Mouse (Mus musculus) forebrain, embryonic 16.5 days (tissue): Measurements from ENCODE around the gene Gmnn. TPM values are rescaled to one million over a fixed set of nuclear protein-coding genes. Genes with fewer than 3 reads are reported as not detected.

Experiments
- ATAC-seq: fragments of 200-750 bp; cut with Nextera tagmentation; 2 replicates; pipeline ENCODE4 v1.8.0; 2017; ENCODE audit warnings: mild to moderate bottlenecking, moderate library complexity
- H3K27ac ChIP-seq: fragments of 300-500 bp; sonication (generic); 2 replicates; pipeline ENCODE4 v1.5.1; 2014; ENCODE audit warnings: low read length, control low read depth
- H3K27me3 ChIP-seq: fragments of 300-500 bp; sonication (generic); replicated peaks from 2 replicates; pipeline ENCODE4 v1.6.1; 2014; ENCODE audit warnings: low read length; ENCODE audit not compliant: control insufficient read depth, insufficient read depth
- H3K36me3 ChIP-seq: fragments of 300-500 bp; sonication (generic); 2 replicates; pipeline ENCODE4 v1.6.1; 2014; ENCODE audit not compliant: control insufficient read depth, insufficient read depth
- H3K4me1 ChIP-seq: fragments of 300-500 bp; sonication (generic); replicated peaks from 2 replicates; pipeline ENCODE4 v1.6.1; 2014; ENCODE audit warnings: low read length; ENCODE audit not compliant: control insufficient read depth, insufficient read depth
- H3K4me2 ChIP-seq: fragments of 300-500 bp; sonication (generic); 2 replicates; pipeline ENCODE4 v1.6.1; 2014; ENCODE audit warnings: mild to moderate bottlenecking, low read length, control low read depth
- H3K4me3 ChIP-seq: fragments of 300-500 bp; sonication (generic); replicated peaks from 2 replicates; pipeline ENCODE4 v1.5.1; 2014; ENCODE audit warnings: mild to moderate bottlenecking, low read length, control low read depth
- H3K9ac ChIP-seq: fragments of 300-500 bp; sonication (generic); replicated peaks from 2 replicates; pipeline ENCODE4 v1.6.1; 2014; ENCODE audit warnings: low read depth, low read length, control low read depth
- H3K9me3 ChIP-seq: fragments of 300-500 bp; sonication (generic); 2 replicates; pipeline ENCODE4 v1.6.1; 2016; ENCODE audit warnings: low read length; ENCODE audit not compliant: control insufficient read depth
- WGBS: fragments of 180-500 bp; shearing (Covaris S2); extraction: QIAGEN DNeasy Blood & Tissue Kit; methylation state at CpG from one replicate; pipeline ENCODE4 v1.1.7; 2014; 5-methylcytosine and 5-hydroxymethylcytosine counted together
- polyA plus RNA-seq: library from polyadenylated mRNA; unstranded; fragments of >200 nt; fragmentation: Nextera tagmentation; extraction: Ambion mirVana; gene quantifications from 2 replicates; pipeline ENCODE4 v1.2.1, GENCODE M21; 2015

Gene Gmnn
- polyA plus RNA-seq, 1 experiment from 2014 or later, result 34.3 TPM

- H3K9me3 ChIP-seq, result no peaks in the 10 kb centered on the region
- no peak overlapping the region for H3K4me2 ChIP-seq
- no peak for ATAC-seq
- 84% methylated on average over 3 of the region's 3 CpGs for WGBS
- no peak overlapping the region for H3K27ac ChIP-seq
- no peaks in the 10 kb centered on the region for H3K4me1 ChIP-seq
- no peak overlapping the region for H3K9ac ChIP-seq
- H3K4me3 ChIP-seq, result no peak overlapping the region
- H3K36me3 ChIP-seq, result no peaks in the 10 kb centered on the region
- H3K27me3 ChIP-seq, result no peaks in the 10 kb centered on the region
Observed at GRCm38 (mm10) chr13:24747823-24748222, 13.9 kb downstream of the Gmnn start.

- 86% methylated on average over 10 of the region's 10 CpGs for WGBS
- no peak within 1 kb of the TSS for H3K27ac ChIP-seq
- H3K9me3 ChIP-seq, result no peaks in the 10 kb centered on the region
- H3K4me1 ChIP-seq, result no peaks in the 10 kb centered on the region
- no peak within 1 kb of the TSS for H3K4me2 ChIP-seq
- H3K36me3 ChIP-seq, result no peaks in the 10 kb centered on the region
- H3K4me3 ChIP-seq, result no peak within 1 kb of the TSS
- no peak for ATAC-seq
- H3K27me3 ChIP-seq, result no peaks in the 10 kb centered on the region
- H3K9ac ChIP-seq, result no peak within 1 kb of the TSS
Observed at GRCm38 (mm10) chr13:24741028-24741427, 20.7 kb downstream of the Gmnn start, which contains the start of gene Armh2. Gene Armh2 (plus strand): TSS chr13:24741232.

GRCm38 (mm10) chr13:24735608-24736131, 26.1 kb downstream of the Gmnn start:
- Histone ChIP-seq H3K9me3 (no peaks in the 10 kb centered on the region), H3K9ac (no peak overlapping the region), H3K4me3 (no peak overlapping the region), H3K36me3 (no peaks in the 10 kb centered on the region), H3K4me1 (no peaks in the 10 kb centered on the region), H3K4me2 (no peak overlapping the region), H3K27me3 (no peaks in the 10 kb centered on the region), H3K27ac (no peak overlapping the region)
- 67% methylated on average over 6 of the region's 6 CpGs for WGBS
- no peak for ATAC-seq

DNA sequence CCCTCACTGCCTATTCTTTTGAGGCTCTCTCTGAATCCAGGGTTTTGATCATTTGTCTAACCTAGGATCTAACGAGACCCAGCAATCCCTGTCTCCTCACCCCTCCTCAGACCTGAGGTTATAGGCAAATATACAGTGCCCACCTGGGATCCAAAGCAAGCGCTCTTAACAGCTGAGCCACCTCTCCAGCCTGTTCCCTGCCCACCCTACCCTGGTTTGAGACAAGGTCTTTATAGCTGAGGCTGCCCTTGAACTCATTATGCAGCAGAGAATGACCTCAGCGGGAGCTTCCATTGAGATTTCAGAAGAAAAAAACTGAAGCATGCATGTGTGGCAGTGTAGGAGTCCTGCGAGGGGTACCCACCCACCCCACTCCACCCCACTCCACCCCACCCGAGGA, 27.2 kb downstream of the Gmnn start:
- no peaks in the 10 kb centered on the region for H3K4me1 ChIP-seq
- H3K27me3 ChIP-seq, result no peaks in the 10 kb centered on the region
- no peaks in the 10 kb centered on the region for H3K36me3 ChIP-seq
- no peak for ATAC-seq
- no peak overlapping the region for H3K4me2 ChIP-seq
- H3K9ac ChIP-seq, result no peak overlapping the region
- H3K4me3 ChIP-seq, result no peak overlapping the region
- WGBS, result 66% methylated on average over 5 of the region's 5 CpGs
- no peaks in the 10 kb centered on the region for H3K9me3 ChIP-seq
- no peak overlapping the region for H3K27ac ChIP-seq

- Histone ChIP-seq H3K9me3 (no peaks in the 10 kb centered on the region), H3K9ac (no peak overlapping the region), H3K27me3 (no peaks in the 10 kb centered on the region), H3K27ac (no peak overlapping the region), H3K4me3 (no peak overlapping the region), H3K36me3 (peaks cover 3% of the 10 kb centered on the region; the same call in 1 of the 2 replicates), H3K4me1 (no peaks in the 10 kb centered on the region), H3K4me2 (no peak overlapping the region)
- ATAC-seq, result no peak
- 87% methylated on average over 5 of the region's 5 CpGs for WGBS
Observed at GRCm38 (mm10) chr13:24729128-24729527, 32.6 kb downstream of the Gmnn start.

- no peak overlapping the region for H3K9ac ChIP-seq
- H3K36me3 ChIP-seq, result peaks cover 8% of the 10 kb centered on the region; the same call in 1 of the 2 replicates
- no peaks in the 10 kb centered on the region for H3K27me3 ChIP-seq
- WGBS, result 55% methylated on average over 4 of the region's 4 CpGs
- H3K4me1 ChIP-seq, result no peaks in the 10 kb centered on the region
- H3K4me2 ChIP-seq, result no peak overlapping the region
- no peaks in the 10 kb centered on the region for H3K9me3 ChIP-seq
- H3K4me3 ChIP-seq, result no peak overlapping the region
- no peak overlapping the region for H3K27ac ChIP-seq
- no peak for ATAC-seq
Observed at GRCm38 (mm10) chr13:24724395-24724759, 37.3 kb downstream of the Gmnn start.

DNA sequence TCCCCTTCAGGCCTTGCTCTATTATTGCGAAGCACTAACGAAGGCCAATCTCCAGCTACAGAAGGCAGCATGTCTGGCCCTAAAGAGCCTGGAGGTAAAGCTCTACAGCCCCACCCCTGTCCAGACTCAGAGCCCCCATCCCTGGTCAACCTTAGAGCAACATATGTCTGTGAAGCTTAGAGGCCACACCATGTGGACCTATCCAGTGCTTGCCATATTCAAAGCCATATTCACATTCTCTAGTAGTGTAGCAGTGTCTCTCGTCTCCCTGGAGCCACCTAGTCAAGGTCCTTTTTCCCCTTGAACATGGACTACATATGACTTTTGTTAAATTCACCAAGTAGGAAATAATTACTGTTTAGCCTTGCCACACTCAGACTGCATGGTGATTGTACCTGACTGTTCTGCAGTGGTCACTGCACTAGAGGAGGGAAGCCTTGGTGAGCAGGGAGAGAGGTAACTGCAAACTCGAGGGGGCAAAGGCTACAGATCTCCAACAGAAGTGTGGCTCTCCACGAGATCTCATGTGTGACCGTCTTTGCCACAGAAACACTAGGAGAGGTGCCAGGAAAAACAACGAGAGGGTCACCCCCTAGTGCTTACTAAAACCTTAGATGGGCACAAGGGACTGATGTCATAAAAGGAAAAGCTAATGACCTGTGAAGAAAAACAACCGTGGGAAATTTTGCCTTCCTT, 37.9 kb downstream of the Gmnn start:
- no peak overlapping the region for H3K9ac ChIP-seq
- ATAC-seq, result no peak; the same call in 1 of the 2 replicates
- no peak overlapping the region for H3K27ac ChIP-seq
- H3K27me3 ChIP-seq, result no peaks in the 10 kb centered on the region
- no peaks in the 10 kb centered on the region for H3K4me1 ChIP-seq
- peaks cover 8% of the 10 kb centered on the region; the same call in 1 of the 2 replicates for H3K36me3 ChIP-seq
- H3K4me2 ChIP-seq, result no peak overlapping the region
- 45% methylated on average over 8 of the region's 8 CpGs for WGBS
- no peak overlapping the region for H3K4me3 ChIP-seq
- H3K9me3 ChIP-seq, result no peaks in the 10 kb centered on the region

DNA sequence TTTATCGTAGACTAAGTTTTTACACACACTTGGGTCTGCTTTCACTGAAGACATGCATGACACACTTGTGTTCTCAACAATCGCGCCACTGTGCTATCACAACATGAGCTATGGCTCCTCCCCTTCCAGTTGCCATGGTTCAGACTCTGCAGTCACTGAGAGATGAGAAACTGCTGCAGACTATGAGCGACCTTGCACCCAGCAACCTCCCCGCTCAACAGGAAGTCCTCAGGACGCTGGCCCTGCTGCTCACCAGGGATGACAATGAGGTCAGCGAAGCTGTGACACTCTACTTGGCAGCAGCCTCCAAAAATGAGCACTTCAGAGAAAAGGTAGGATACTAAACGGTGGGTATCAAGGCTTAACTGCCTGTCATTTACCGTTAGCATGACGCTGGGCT, 40.2 kb downstream of the Gmnn start:
- Histone ChIP-seq H3K9me3 (no peaks in the 10 kb centered on the region), H3K4me1 (no peaks in the 10 kb centered on the region), H3K4me3 (no peak overlapping the region), H3K4me2 (no peak overlapping the region), H3K9ac (no peak overlapping the region), H3K27ac (no peak overlapping the region), H3K27me3 (no peaks in the 10 kb centered on the region), H3K36me3 (peaks cover 8% of the 10 kb centered on the region; the same call in 1 of the 2 replicates)
- ATAC-seq, result no peak
- 86% methylated on average over 10 of the region's 10 CpGs for WGBS

DNA sequence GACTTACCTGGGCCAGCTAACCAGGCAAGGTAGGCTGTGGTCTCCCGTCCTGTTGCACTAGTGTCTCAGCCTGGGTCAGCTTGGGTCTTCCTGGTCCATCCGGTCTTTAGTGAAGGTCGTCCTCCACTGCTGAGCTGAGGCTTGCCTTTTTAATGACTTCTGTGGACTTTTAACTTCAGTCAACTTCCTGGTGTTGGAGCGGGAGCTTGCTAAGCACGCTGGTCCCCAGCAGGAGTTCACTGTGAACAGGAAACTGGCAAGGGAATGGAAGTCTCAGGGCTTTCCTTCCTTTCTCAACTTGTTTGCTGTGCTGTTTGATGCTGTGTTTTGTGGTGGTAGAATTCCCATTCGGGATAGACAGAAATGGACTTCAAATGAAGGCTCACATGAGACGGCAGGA, 44.0 kb downstream of the Gmnn start:
- Histone ChIP-seq H3K4me3 (no peak overlapping the region), H3K4me2 (no peak overlapping the region), H3K27me3 (no peaks in the 10 kb centered on the region), H3K9me3 (no peaks in the 10 kb centered on the region), H3K27ac (no peak overlapping the region), H3K36me3 (peaks cover 2% of the 10 kb centered on the region; the same call in 1 of the 2 replicates), H3K9ac (no peak overlapping the region), H3K4me1 (peaks cover 3% of the 10 kb centered on the region; the same call in 1 of the 2 replicates)
- WGBS, result 83% methylated on average over 7 of the region's 7 CpGs
- ATAC-seq, result no peak
